Mouse (Mus musculus) neural tube, embryonic 12.5 days (tissue): ENCODE data around the gene Lrrn4. TPM values are rescaled to one million over a fixed set of nuclear protein-coding genes. Genes with fewer than 3 reads are reported as not detected.

Experiments
- polyA plus RNA-seq: library from polyadenylated mRNA; unstranded; fragments of >200 nt; fragmentation: Nextera tagmentation; extraction: Ambion mirVana; gene quantifications from 2 replicates; pipeline ENCODE4 v1.2.1, GENCODE M21; 2016

The Lrrn4 gene
- polyA plus RNA-seq, 1 experiment from 2014 or later, result 0.05 TPM

Other genes starting within 250 kb of the Lrrn4 start
- 20.4 and 21.4 TPM in 2 replicates for gene Shld1, start 194.0 kb downstream of the Lrrn4 start, polyA plus RNA-seq
- 32.9 and 37.9 TPM in 2 replicates for gene Chgb, start 99.6 kb downstream of the Lrrn4 start, polyA plus RNA-seq
- gene Trmt6, start 64.8 kb downstream of the Lrrn4 start, polyA plus RNA-seq, result 28.5 and 30.6 TPM in 2 replicates
- gene Mcm8, start 64.8 kb downstream of the Lrrn4 start, polyA plus RNA-seq, result 12.5 and 13.0 TPM in 2 replicates
- gene Crls1, start 34.2 kb downstream of the Lrrn4 start, polyA plus RNA-seq, result 25.8 and 28.0 TPM in 2 replicates
- gene Fermt1, start 65.0 kb upstream of the Lrrn4 start, polyA plus RNA-seq, result 1.8 and 2.2 TPM in 2 replicates